Mouse (Mus musculus): ENCODE data around the gene Fbxo41. TPM values are rescaled to one million over a fixed set of nuclear protein-coding genes. Genes with fewer than 3 reads are reported as not detected.
"Not testable (repeated sequence)": the region's sequence is repeated elsewhere in the genome, so short reads cannot be mapped to it uniquely, and the experiment has no call there.

Fbxo41 gene
- polyA plus RNA-seq, 1 experiment from 2014 or later: 1.9 TPM

- Histone ChIP-seq H3K4me2 (no peak overlapping the region), H3K9ac (no peak overlapping the region)
- ATAC-seq (ENCODE audit: low FRiP score): no peak
Measured at GRCm38 (mm10) chr6:85459621-85460020, 43.2 kb downstream of the Fbxo41 start.

GRCm38 (mm10) chr6:85452816-85453215, 50.0 kb downstream of the Fbxo41 start:
- Histone ChIP-seq H3K27me3 (no peaks in the 10 kb centered on the region), H3K36me3 (replicated peaks) (peaks cover 5% of the 10 kb centered on the region), H3K4me1 (peaks cover 49% of the 10 kb centered on the region), H3K27ac (peak overlapping the region; percentile 96; the same call in 1 of the 2 replicates), H3K4me2 (peak overlapping the region; percentile 94), H3K9ac (peak overlapping the region; percentile 89), H3K4me3 (replicated peaks) (peak overlapping the region; percentile 77), H3K9me3 (no peaks in the 10 kb centered on the region)
- ATAC-seq (ENCODE audit: low FRiP score): no peak
- 17% methylated on average over 7 of the region's 7 CpGs for WGBS

More at GRCm38 (mm10) chr6:85459621-85460020, 43.2 kb downstream of the Fbxo41 start:
- Histone ChIP-seq H3K4me3 (replicated peaks) (no peak overlapping the region), H3K4me1 (peaks cover 20% of the 10 kb centered on the region), H3K9me3 (no peaks in the 10 kb centered on the region), H3K27me3 (no peaks in the 10 kb centered on the region), H3K27ac (no peak overlapping the region), H3K36me3 (replicated peaks) (peaks cover 71% of the 10 kb centered on the region)
- WGBS: 91% methylated on average over 2 of the region's 2 CpGs

- H3K27ac ChIP-seq: peak overlapping the region; percentile 96
- H3K4me2 ChIP-seq: peak overlapping the region; percentile 94
- WGBS: under 1% methylated on average over 15 of the region's 15 CpGs
- H3K4me3 ChIP-seq (replicated peaks): peak overlapping the region; percentile 77
- H3K36me3 ChIP-seq (replicated peaks): peaks cover under 1% of the 10 kb centered on the region; the same call in 1 of the 2 replicates
- no peak; the same call in 1 of the 2 replicates for ATAC-seq (ENCODE audit: low FRiP score)
- H3K9ac ChIP-seq: peak overlapping the region; percentile 89
- H3K9me3 ChIP-seq: no peaks in the 10 kb centered on the region
- no peaks in the 10 kb centered on the region for H3K27me3 ChIP-seq
- H3K4me1 ChIP-seq: peaks cover 49% of the 10 kb centered on the region
Measured at GRCm38 (mm10) chr6:85452411-85452665, 50.5 kb downstream of the Fbxo41 start.

- under 1% methylated on average over 54 of the region's 54 CpGs for WGBS
- H3K9me3 ChIP-seq: no peaks in the 10 kb centered on the region
- peak; percentile 92 for ATAC-seq (ENCODE audit: low FRiP score)
- H3K36me3 ChIP-seq (replicated peaks): peaks cover 4% of the 10 kb centered on the region
- H3K4me2 ChIP-seq: peak within 1 kb of the TSS; percentile 94
- H3K9ac ChIP-seq: peak within 1 kb of the TSS; percentile 89
- peak within 1 kb of the TSS; percentile 96 for H3K27ac ChIP-seq
- peak within 1 kb of the TSS; percentile 77 for H3K4me3 ChIP-seq (replicated peaks)
- H3K4me1 ChIP-seq: peaks cover 49% of the 10 kb centered on the region
- H3K27me3 ChIP-seq: no peaks in the 10 kb centered on the region
Measured at GRCm38 (mm10) chr6:85451664-85452410, 51.0 kb downstream of the Fbxo41 start, which contains the start of gene Pradc1. TSS of gene Pradc1 (minus strand) at chr6:85451970.

- peak; percentile 96 for ATAC-seq (ENCODE audit: low FRiP score)
- Histone ChIP-seq H3K4me1 (peaks cover 41% of the 10 kb centered on the region), H3K36me3 (replicated peaks) (peaks cover 12% of the 10 kb centered on the region), H3K4me3 (replicated peaks) (peak within 1 kb of the TSS; percentile 77), H3K27me3 (no peaks in the 10 kb centered on the region), H3K9ac (peak within 1 kb of the TSS; percentile 89), H3K4me2 (peak within 1 kb of the TSS; percentile 94), H3K9me3 (no peaks in the 10 kb centered on the region), H3K27ac (peak within 1 kb of the TSS; percentile 96)
- 3% methylated on average over 86 of the region's 96 CpGs for WGBS
Measured at GRCm38 (mm10) chr6:85450697-85451663, 51.8 kb downstream of the Fbxo41 start, which contains the start of gene Cct7. TSS of gene Cct7 (plus strand) at chr6:85451514.

- H3K27ac ChIP-seq; ATAC-seq (ENCODE audit: low FRiP score); H3K9me3 ChIP-seq; H3K27me3 ChIP-seq: not testable (repeated sequence)
- peaks cover 34% of the 10 kb centered on the region for H3K4me1 ChIP-seq
- H3K4me2 ChIP-seq: peak overlapping the region; percentile 94
- 60% methylated on average over 1 of the region's 1 CpGs for WGBS
- H3K36me3 ChIP-seq (replicated peaks): peaks cover 20% of the 10 kb centered on the region
- peak overlapping the region; percentile 77 for H3K4me3 ChIP-seq (replicated peaks)
- H3K9ac ChIP-seq: peak overlapping the region; percentile 67; the same call in 1 of the 2 replicates
Measured at GRCm38 (mm10) chr6:85450140-85450539, 52.7 kb downstream of the Fbxo41 start.

GRCm38 (mm10) chr6:85447351-85447750, 55.4 kb downstream of the Fbxo41 start:
- H3K36me3 ChIP-seq (replicated peaks): peaks cover 42% of the 10 kb centered on the region
- no peak overlapping the region for H3K4me2 ChIP-seq
- H3K4me3 ChIP-seq (replicated peaks): no peak overlapping the region
- ATAC-seq (ENCODE audit: low FRiP score): no peak
- 90% methylated on average over 6 of the region's 6 CpGs for WGBS
- H3K9me3 ChIP-seq: no peaks in the 10 kb centered on the region
- no peaks in the 10 kb centered on the region for H3K27me3 ChIP-seq
- H3K9ac ChIP-seq: no peak overlapping the region
- H3K27ac ChIP-seq: no peak overlapping the region
- peaks cover 7% of the 10 kb centered on the region for H3K4me1 ChIP-seq

- 0 out of 2 replicates have a peak, but pooled peaks cover 1% of the 10 kb centered on the region for H3K4me1 ChIP-seq
- no peak for ATAC-seq (ENCODE audit: low FRiP score)
- no peak overlapping the region for H3K4me2 ChIP-seq
- no peaks in the 10 kb centered on the region for H3K9me3 ChIP-seq
- H3K27ac ChIP-seq: no peak overlapping the region
- H3K4me3 ChIP-seq (replicated peaks): no peak overlapping the region
- H3K27me3 ChIP-seq: no peaks in the 10 kb centered on the region
- H3K9ac ChIP-seq: no peak overlapping the region
- H3K36me3 ChIP-seq (replicated peaks): peaks cover 62% of the 10 kb centered on the region
- WGBS: 82% methylated on average over 5 of the region's 5 CpGs
Measured at GRCm38 (mm10) chr6:85445286-85445685, 57.5 kb downstream of the Fbxo41 start.

- no peak overlapping the region for H3K4me3 ChIP-seq (replicated peaks)
- no peaks in the 10 kb centered on the region for H3K9me3 ChIP-seq
- no peak overlapping the region for H3K9ac ChIP-seq
- no peak overlapping the region for H3K27ac ChIP-seq
- no peak for ATAC-seq (ENCODE audit: low FRiP score)
- no peaks in the 10 kb centered on the region for H3K27me3 ChIP-seq
- no peak overlapping the region for H3K4me2 ChIP-seq
- WGBS: 89% methylated on average over 8 of the region's 8 CpGs
- peaks cover 71% of the 10 kb centered on the region for H3K36me3 ChIP-seq (replicated peaks)
- no peaks in the 10 kb centered on the region for H3K4me1 ChIP-seq
Measured at GRCm38 (mm10) chr6:85444266-85444965, 58.4 kb downstream of the Fbxo41 start.

- Histone ChIP-seq H3K27me3 (no peaks in the 10 kb centered on the region), H3K4me2 (no peak overlapping the region), H3K4me1 (no peaks in the 10 kb centered on the region), H3K4me3 (replicated peaks) (no peak overlapping the region), H3K27ac (no peak overlapping the region), H3K9ac (no peak overlapping the region), H3K36me3 (replicated peaks) (peaks cover 78% of the 10 kb centered on the region), H3K9me3 (no peaks in the 10 kb centered on the region)
- WGBS: 97% methylated on average over 3 of the region's 3 CpGs
- ATAC-seq (ENCODE audit: low FRiP score): no peak
Measured at GRCm38 (mm10) chr6:85443488-85444233, 59.1 kb downstream of the Fbxo41 start.

- Histone ChIP-seq H3K4me1 (no peaks in the 10 kb centered on the region), H3K27me3 (no peaks in the 10 kb centered on the region), H3K4me3 (replicated peaks) (no peak overlapping the region), H3K4me2 (no peak overlapping the region), H3K9me3 (no peaks in the 10 kb centered on the region), H3K27ac (no peak overlapping the region), H3K9ac (no peak overlapping the region), H3K36me3 (replicated peaks) (peaks cover 74% of the 10 kb centered on the region)
- no peak for ATAC-seq (ENCODE audit: low FRiP score)
- WGBS: 94% methylated on average over 4 of the region's 4 CpGs
Measured at GRCm38 (mm10) chr6:85441142-85441541, 61.7 kb downstream of the Fbxo41 start.

All from forebrain, embryonic 12.5 days (tissue).